Mouse (Mus musculus) heart, postnatal 0 days (tissue): ENCODE measurements around the gene Tgm4. TPM values are rescaled to one million over a fixed set of nuclear protein-coding genes. Genes with fewer than 3 reads are reported as not detected.

Source experiments
- ATAC-seq: fragments of 200-750 bp; cut with Nextera tagmentation; 2 replicates; pipeline ENCODE4 v1.8.0; 2017; ENCODE audit warnings: low read depth, moderate number of reproducible peaks, moderate library complexity; ENCODE audit not compliant: insufficient read depth
- DNase-seq: peaks from one replicate; pipeline ENCODE4 v3.0.0-alpha.2; 2016; ENCODE audit warnings: low spot score
- H3K27ac ChIP-seq: fragments of 300-500 bp; sonication (generic); 2 replicates; pipeline ENCODE4 v1.5.1; 2014; ENCODE audit warnings: low read depth, mild to moderate bottlenecking
- H3K27me3 ChIP-seq: fragments of 300-500 bp; sonication (generic); 2 replicates; pipeline ENCODE4 v1.6.1; 2014; ENCODE audit warnings: low read length, mixed read lengths; ENCODE audit not compliant: control insufficient read depth, insufficient read depth
- H3K36me3 ChIP-seq: fragments of 300-500 bp; sonication (generic); replicated peaks from 2 replicates; pipeline ENCODE4 v1.6.1; 2014; ENCODE audit warnings: low read length, mixed read lengths; ENCODE audit not compliant: control insufficient read depth, insufficient read depth
- H3K4me1 ChIP-seq: fragments of 300-500 bp; sonication (generic); 2 replicates; pipeline ENCODE4 v1.6.1; 2014; ENCODE audit warnings: antibody characterized with exemption; ENCODE audit not compliant: control insufficient read depth, insufficient read depth
- H3K4me2 ChIP-seq: fragments of 300-500 bp; sonication (generic); 2 replicates; pipeline ENCODE4 v1.6.1; 2014; ENCODE audit warnings: low read depth, mild to moderate bottlenecking, low read length, moderate library complexity
- H3K4me3 ChIP-seq: fragments of 300-500 bp; sonication (generic); 2 replicates; pipeline ENCODE4 v1.5.1; 2014; ENCODE audit warnings: low read depth, low read length
- H3K9ac ChIP-seq: fragments of 300-500 bp; sonication (generic); replicated peaks from 2 replicates; pipeline ENCODE4 v1.6.1; 2014; ENCODE audit warnings: low read depth, low read length, mixed read lengths
- H3K9me3 ChIP-seq: fragments of 300-500 bp; sonication (generic); replicated peaks from 2 replicates; pipeline ENCODE4 v1.6.1; 2016; ENCODE audit warnings: low read length; ENCODE audit not compliant: control insufficient read depth
- CTCF ChIP-seq: IDR thresholded peaks from 2 replicates; pipeline ENCODE4 v1.5.1; 2016; ENCODE audit warnings: antibody characterized with exemption, control low read depth, low read depth
- EP300 ChIP-seq: IDR thresholded peaks from 2 replicates; pipeline ENCODE4 v1.6.1; 2016; ENCODE audit warnings: antibody characterized with exemption, low read depth
- WGBS: fragments of 180-500 bp; shearing (Covaris S2); extraction: QIAGEN DNeasy Blood & Tissue Kit; methylation state at CpG from one replicate; pipeline ENCODE4 v1.1.7; 2014; 5-methylcytosine and 5-hydroxymethylcytosine counted together
- polyA plus RNA-seq: library from polyadenylated mRNA; unstranded; fragments of >200 nt; fragmentation: Nextera tagmentation; extraction: Ambion mirVana; gene quantifications from 2 replicates; pipeline ENCODE4 v1.2.1, GENCODE M21; 2015
- total RNA-seq: library from RNA; depleted of rRNA; stranded (reverse); fragments of >200 nt; gene quantifications from 2 replicates; pipeline ENCODE4 v1.2.3, GENCODE M21; 2014; ENCODE audit warnings: low replicate concordance

The Tgm4 gene
- total and polyA plus RNA-seq, 2 experiments from 2014 or later, result 0.20 TPM; not detected in 1

GRCm38 (mm10) chr9:123058724-123059292, 24.3 kb downstream of the Tgm4 start:
- ATAC-seq (no peak), DNase-seq (no peak)
- no peak for TF ChIP-seq EP300
- TF ChIP-seq CTCF, result no peak
- no peak overlapping the region for H3K4me2 ChIP-seq
- no peaks in the 10 kb centered on the region for H3K27me3 ChIP-seq
- no peak overlapping the region for H3K4me3 ChIP-seq
- H3K27ac ChIP-seq, result no peak overlapping the region
- no peak overlapping the region for H3K9ac ChIP-seq
- no peaks in the 10 kb centered on the region for H3K9me3 ChIP-seq
- no peaks in the 10 kb centered on the region for H3K4me1 ChIP-seq
- no peaks in the 10 kb centered on the region for H3K36me3 ChIP-seq

GRCm38 (mm10) chr9:123060172-123060571, 25.6 kb downstream of the Tgm4 start:
- H3K27ac ChIP-seq, result no peak overlapping the region
- TF ChIP-seq CTCF, result no peak
- TF ChIP-seq EP300, result no peak
- no peak overlapping the region for H3K9ac ChIP-seq
- H3K27me3 ChIP-seq, result no peaks in the 10 kb centered on the region
- no peak for DNase-seq
- no peaks in the 10 kb centered on the region for H3K9me3 ChIP-seq
- no peaks in the 10 kb centered on the region for H3K36me3 ChIP-seq
- no peak for ATAC-seq
- no peak overlapping the region for H3K4me3 ChIP-seq
- 73% methylated on average over 3 of the region's 3 CpGs for WGBS
- no peaks in the 10 kb centered on the region for H3K4me1 ChIP-seq
- no peak overlapping the region for H3K4me2 ChIP-seq

- TF ChIP-seq CTCF, result no peak
- no peak for TF ChIP-seq EP300
- Histone ChIP-seq H3K27ac (no peak overlapping the region), H3K4me2 (no peak overlapping the region), H3K4me3 (no peak overlapping the region), H3K9me3 (no peaks in the 10 kb centered on the region), H3K9ac (no peak overlapping the region), H3K27me3 (no peaks in the 10 kb centered on the region), H3K36me3 (peaks cover 88% of the 10 kb centered on the region), H3K4me1 (no peaks in the 10 kb centered on the region)
- DNase-seq (no peak), ATAC-seq (no peak)
- WGBS, result 87% methylated on average over 5 of the region's 5 CpGs
Measured at GRCm38 (mm10) chr9:123079149-123079548, 44.6 kb downstream of the Tgm4 start.

- H3K36me3 ChIP-seq, result peaks cover 90% of the 10 kb centered on the region
- no peaks in the 10 kb centered on the region for H3K4me1 ChIP-seq
- ATAC-seq (no peak), DNase-seq (no peak)
- H3K9me3 ChIP-seq, result no peaks in the 10 kb centered on the region
- TF ChIP-seq CTCF (no peak), EP300 (no peak)
- no peaks in the 10 kb centered on the region for H3K27me3 ChIP-seq
- 93% methylated on average over 7 of the region's 7 CpGs for whole genome bisulfite sequencing
- H3K9ac ChIP-seq, result no peak overlapping the region
- no peak overlapping the region for H3K4me3 ChIP-seq
- no peak overlapping the region for H3K27ac ChIP-seq
- H3K4me2 ChIP-seq, result no peak overlapping the region
Measured at GRCm38 (mm10) chr9:123080355-123080754, 45.8 kb downstream of the Tgm4 start.

GRCm38 (mm10) chr9:123080796-123081195, 46.3 kb downstream of the Tgm4 start:
- Histone ChIP-seq H3K36me3 (peaks cover 90% of the 10 kb centered on the region), H3K9ac (no peak overlapping the region), H3K4me1 (no peaks in the 10 kb centered on the region), H3K4me2 (no peak overlapping the region), H3K27ac (no peak overlapping the region), H3K9me3 (no peaks in the 10 kb centered on the region), H3K27me3 (no peaks in the 10 kb centered on the region), H3K4me3 (no peak overlapping the region)
- DNase-seq (no peak), ATAC-seq (no peak)
- no peak for TF ChIP-seq EP300
- no peak for TF ChIP-seq CTCF
- 88% methylated on average over 1 of the region's 1 CpGs for WGBS

GRCm38 (mm10) chr9:123085373-123085772, 50.8 kb downstream of the Tgm4 start:
- Histone ChIP-seq H3K4me1 (no peaks in the 10 kb centered on the region), H3K9me3 (no peaks in the 10 kb centered on the region), H3K27ac (no peak overlapping the region), H3K4me3 (no peak overlapping the region), H3K36me3 (peaks cover 78% of the 10 kb centered on the region), H3K27me3 (no peaks in the 10 kb centered on the region), H3K9ac (no peak overlapping the region), H3K4me2 (no peak overlapping the region)
- no peak for TF ChIP-seq EP300
- no peak for TF ChIP-seq CTCF
- no peak for ATAC-seq
- 83% methylated on average over 1 of the region's 1 CpGs for WGBS
- no peak for DNase-seq
